ENCODE assay signal across 10 mouse cellular contexts in the genomic region with DNA sequence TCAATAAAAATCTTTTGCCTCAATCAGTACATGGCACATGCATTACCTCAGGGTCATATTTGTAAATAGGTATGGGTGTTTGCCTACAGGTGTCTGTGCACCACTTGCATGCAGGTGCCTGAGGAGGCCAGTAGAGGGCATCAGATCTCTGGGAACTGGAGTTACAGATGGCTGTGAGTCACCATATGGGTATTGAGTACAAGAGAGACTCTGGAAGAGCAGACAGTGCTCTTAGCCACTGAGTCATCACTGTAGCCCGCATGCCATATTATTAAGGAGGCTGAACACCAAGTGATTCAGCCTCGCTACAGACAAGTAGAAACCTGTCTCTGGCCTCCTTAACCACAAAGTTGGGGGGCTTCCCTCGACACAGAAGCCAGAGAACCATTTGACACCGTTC. TPM values are rescaled to one million over a fixed set of nuclear protein-coding genes. Genes with fewer than 3 reads are reported as not detected.
A peak's percentile ranks its signal among the peaks of the same experiment; 100 is the strongest.
DNase-seq lines count a peak whose midpoint lies in the region; ATAC-seq and TF ChIP-seq lines count a peak whose summit lies in the region.
"Had no signal": no experiment of that assay in that cellular context is flagged by ENCODE, and none has a peak within 500 bp of the region (broad histone marks: within the 10 kb centered on the region; RNA-seq: fewer than 3 reads in every experiment).

No protein-coding gene starts in this region.

- TF ChIP-seq EP300 in ES-Bruce4 (IDR thresholded peaks at IDR 0.05; ENCODE audit: insufficient read depth, low read depth, low read length): no peak

- no peaks in the 10 kb centered on the region for H3K36me3 ChIP-seq in ES-Bruce4 (ENCODE audit: control insufficient read depth, insufficient read depth, low read length, poor library complexity, severe bottlenecking)
- H3K36me3 ChIP-seq: stomach, embryonic 15.5 days had no signal

- ATAC-seq in erythroid progenitor cell, adult 5-6 weeks (replicated peaks; ENCODE audit: low FRiP score, poor library complexity, severe bottlenecking): no peak

- TF ChIP-seq CTCF in left cerebral cortex, adult 2 months (IDR thresholded peaks at IDR 0.05): peak; percentile 44
- peak; percentile 70 for TF ChIP-seq CTCF in ES-Bruce4 (IDR thresholded peaks at IDR 0.05; ENCODE audit: low read depth, low read length)

- H3K4me1 ChIP-seq in ES-Bruce4 (ENCODE audit: control insufficient read depth, insufficient read depth, low read length): no peaks in the 10 kb centered on the region
- H3K4me1 ChIP-seq: stomach, embryonic 15.5 days had no signal

- intact Hi-C loops in left cerebral cortex, adult 2 months (cut with DNase I): no loop called here
- intact Hi-C loops in left cerebral cortex, postnatal 4 days (cut with DNase I): no loop called here

- no peaks in the 10 kb centered on the region for H3K9me3 ChIP-seq in ES-Bruce4 (replicated peaks; ENCODE audit: control insufficient read depth, insufficient read depth, low read length, poor library complexity, severe bottlenecking)
- H3K9me3 ChIP-seq: stomach, embryonic 15.5 days had no signal

- H3K4me3 ChIP-seq in left cerebral cortex, adult 2 months: no peak overlapping the region
- no peak overlapping the region for H3K4me3 ChIP-seq in ES-Bruce4 (ENCODE audit: low read depth, low read length)
- H3K4me3 ChIP-seq: stomach, embryonic 15.5 days had no signal

- H3K27me3 ChIP-seq in ES-Bruce4 (ENCODE audit: control insufficient read depth, insufficient read depth, low read length, poor library complexity, severe bottlenecking): no peaks in the 10 kb centered on the region; the same call in 1 of the 2 replicates
- H3K27me3 ChIP-seq: stomach, embryonic 15.5 days had no signal

- no peak for TF ChIP-seq POLR2A in ES-Bruce4 (IDR thresholded peaks at IDR 0.05; ENCODE audit: insufficient read depth, low read length)

- peak; percentile 10 for DNase-seq in adrenal gland, postnatal 14 days
- DNase-seq in adrenal gland, postnatal 25 days: no peak
- no peak for DNase-seq in left cerebral cortex, adult 2 months (ENCODE audit: extremely low spot score in 1 of 2, low spot score in 2 of 2)
- DNase-seq in left cerebral cortex, postnatal 4 days: no peak
- DNase-seq in layer of hippocampus, adult 8-10 months (ENCODE audit: low spot score in 2 of 2): peak; percentile 14 to 31
- no peak for DNase-seq in spleen, postnatal 4 days (ENCODE audit: low spot score in 2 of 2)
- DNase-seq: lung, postnatal 4 days had no signal

- H3K27ac ChIP-seq in left cerebral cortex, adult 2 months: no peak overlapping the region
- H3K27ac ChIP-seq in ES-Bruce4 (ENCODE audit: insufficient read depth, low read length): no peak overlapping the region
- H3K27ac ChIP-seq: stomach, embryonic 15.5 days had no signal

- H3K9ac ChIP-seq in ES-Bruce4 (ENCODE audit: low read depth, poor library complexity, severe bottlenecking): no peak overlapping the region
- H3K9ac ChIP-seq: stomach, embryonic 15.5 days had no signal

RNA-seq across cellular contexts. Expression of gene Tnfrsf21, which starts 26.4 kb away (rescaled TPM):
- 10.5 and 13.9 TPM in 2 replicates for total RNA-seq in adrenal gland, postnatal 14 days (2021)
- total RNA-seq in adrenal gland, postnatal 25 days (2021): 2.7 and 3.4 TPM in 2 replicates
- 10 to 100 TPM; 81.4 to 82.2 TPM for total RNA-seq in left cerebral cortex, adult 2 months (2021)
- total RNA-seq in left cerebral cortex, postnatal 4 days (2021): 10 to 100 TPM; 83.9 to 89.7 TPM
- polyA plus RNA-seq in ES-Bruce4 (2011; ENCODE audit: insufficient read depth, insufficient read length, low read depth, missing spikeins): 11.9 and 13.1 TPM in 2 replicates
- 100 to 1,000 TPM; 113 to 125 (median 118) TPM for total RNA-seq in layer of hippocampus, adult 8-10 months (2022)
- total RNA-seq in erythroid progenitor cell, adult 5-6 weeks (2015; ENCODE audit: low replicate concordance): 17.6 and 19.5 TPM in 2 replicates
- 11.0 and 14.6 TPM in 2 replicates for total RNA-seq in erythroid progenitor cell, adult 5-6 weeks (2017; ENCODE audit: low replicate concordance)

Comparison
In these comparisons a context has a peak if more than half of its experiments do, and no peak if none do; other contexts are left out.
1. DNase-seq: peak in adrenal gland, postnatal 14 days (single experiment) and layer of hippocampus, adult 8-10 months (2 of 2); none in adrenal gland, postnatal 25 days (single experiment), left cerebral cortex, adult 2 months (0 of 2), left cerebral cortex, postnatal 4 days (single experiment) and spleen, postnatal 4 days (0 of 2).